ENCODE assay signal across 15 mouse cellular contexts in the genomic region with DNA sequence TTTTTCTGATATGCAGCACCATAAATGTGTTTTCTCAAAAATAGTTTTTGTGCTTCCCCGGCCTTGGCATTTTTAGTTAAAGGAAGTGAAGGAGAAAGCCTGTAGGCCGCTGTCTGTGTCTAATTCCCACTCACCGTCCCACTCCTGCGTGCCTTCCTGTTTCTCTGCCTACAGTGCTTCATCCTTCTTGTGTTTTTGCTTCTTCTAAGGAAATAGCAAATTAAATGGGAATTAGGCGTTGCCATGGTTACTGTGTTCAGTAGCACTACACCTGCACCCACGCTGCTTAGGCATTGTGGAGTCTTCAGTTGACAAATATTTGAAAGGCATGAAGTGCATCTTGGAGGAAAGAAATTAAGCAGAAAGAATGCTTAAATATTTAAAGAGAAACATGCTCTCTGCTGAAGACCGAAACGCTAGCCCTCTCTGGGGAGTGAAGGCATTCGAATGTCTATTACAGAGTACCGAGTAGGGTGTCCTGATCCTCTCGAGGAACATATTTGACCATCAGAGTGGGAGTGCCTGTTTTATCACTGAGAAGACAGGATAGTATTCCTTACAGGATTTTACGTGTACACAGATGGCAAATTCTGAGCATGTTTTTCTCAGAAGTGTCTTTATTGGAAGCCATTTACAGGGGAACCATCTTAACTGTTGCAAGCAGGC. TPM values are rescaled to one million over a fixed set of nuclear protein-coding genes. Genes with fewer than 3 reads are reported as not detected.
DNase-seq lines count a peak whose midpoint lies in the region; ATAC-seq lines count a peak whose summit lies in the region.
"Had no signal": no experiment of that assay in that cellular context is flagged by ENCODE, and none has a peak within 500 bp of the region (broad histone marks: within the 10 kb centered on the region; RNA-seq: fewer than 3 reads in every experiment).

No protein-coding gene starts in this region.

- H3K9me3 ChIP-seq in embryonic facial prominence, embryonic 11.5 days (replicated peaks; ENCODE audit: control insufficient read depth, low read length): no peaks in the 10 kb centered on the region
- no peaks in the 10 kb centered on the region for H3K9me3 ChIP-seq in embryonic facial prominence, embryonic 10.5 days
- no peaks in the 10 kb centered on the region for H3K9me3 ChIP-seq in lung, embryonic 15.5 days
- no peaks in the 10 kb centered on the region for H3K9me3 ChIP-seq in forebrain, embryonic 15.5 days
- no peaks in the 10 kb centered on the region for H3K9me3 ChIP-seq in neural tube, embryonic 13.5 days
- H3K9me3 ChIP-seq: embryonic facial prominence, embryonic 12.5 days; G1E; kidney, embryonic 15.5 days; limb, embryonic 13.5 days had no signal

- ATAC-seq in embryonic facial prominence, embryonic 11.5 days (replicated peaks; ENCODE audit: insufficient number of reproducible peaks, low FRiP score, low TSS enrichment, low read depth): peak; percentile 56; the same call in 1 of the 2 replicates
- no peak for ATAC-seq in lung, embryonic 15.5 days (ENCODE audit: borderline replicate concordance, extremely low read depth, low FRiP score, low TSS enrichment)
- peak; percentile 49; the same call in 1 of the 2 replicates for ATAC-seq in forebrain, embryonic 15.5 days (replicated peaks)
- ATAC-seq in neural tube, embryonic 13.5 days (ENCODE audit: low read depth): 0 out of 2 replicates have a peak, but pooled peaks have one; percentile 19

- WGBS in embryonic facial prominence, embryonic 11.5 days: 47% methylated on average over 12 of the region's 12 CpGs
- WGBS in embryonic facial prominence, embryonic 10.5 days: 53% methylated on average over 12 of the region's 12 CpGs
- 51% methylated on average over 12 of the region's 12 CpGs for WGBS in lung, embryonic 15.5 days
- 31% methylated on average over 12 of the region's 12 CpGs for WGBS in forebrain, embryonic 15.5 days
- WGBS in neural tube, embryonic 13.5 days: 45% methylated on average over 12 of the region's 12 CpGs

- no peak overlapping the region for H3K9ac ChIP-seq in embryonic facial prominence, embryonic 11.5 days (replicated peaks; ENCODE audit: low read length)
- no peak overlapping the region for H3K9ac ChIP-seq in lung, embryonic 15.5 days
- no peak overlapping the region for H3K9ac ChIP-seq in forebrain, embryonic 15.5 days (replicated peaks)
- H3K9ac ChIP-seq in neural tube, embryonic 13.5 days: no peak overlapping the region
- H3K9ac ChIP-seq: embryonic facial prominence, embryonic 12.5 days; kidney, embryonic 15.5 days; limb, embryonic 13.5 days had no signal

- H3K4me1 ChIP-seq in embryonic facial prominence, embryonic 11.5 days (ENCODE audit: control insufficient read depth, insufficient read depth, low read length): 0 out of 2 replicates have a peak, but pooled peaks cover 2% of the 10 kb centered on the region
- peaks cover 14% of the 10 kb centered on the region for H3K4me1 ChIP-seq in embryonic facial prominence, embryonic 10.5 days
- H3K4me1 ChIP-seq in lung, embryonic 15.5 days: no peaks in the 10 kb centered on the region
- peaks cover 36% of the 10 kb centered on the region for H3K4me1 ChIP-seq in forebrain, embryonic 15.5 days
- peaks cover 30% of the 10 kb centered on the region for H3K4me1 ChIP-seq in neural tube, embryonic 13.5 days (replicated peaks)
- H3K4me1 ChIP-seq: kidney, embryonic 15.5 days had no signal

- no peak overlapping the region for H3K27ac ChIP-seq in embryonic facial prominence, embryonic 11.5 days (replicated peaks; ENCODE audit: low read depth, low read length)
- no peak overlapping the region for H3K27ac ChIP-seq in embryonic facial prominence, embryonic 10.5 days (replicated peaks)
- no peak overlapping the region; the same call in 1 of the 2 replicates for H3K27ac ChIP-seq in lung, embryonic 15.5 days
- H3K27ac ChIP-seq in forebrain, embryonic 15.5 days (replicated peaks): peak overlapping the region; percentile 1; the same call in 1 of the 2 replicates
- H3K27ac ChIP-seq in neural tube, embryonic 13.5 days (replicated peaks): no peak overlapping the region
- H3K27ac ChIP-seq: embryonic facial prominence, embryonic 12.5 days; kidney, embryonic 15.5 days; limb, embryonic 13.5 days had no signal

- DNase-seq in embryonic facial prominence, embryonic 11.5 days (ENCODE audit: low spot score): peak; percentile 37
- DNase-seq in embryonic facial prominence, embryonic 10.5 days (ENCODE audit: low spot score): no peak
- DNase-seq in lung, postnatal 25 days (ENCODE audit: low spot score): no peak
- no peak for DNase-seq in adrenal gland, postnatal 4 days (ENCODE audit: low spot score in 2 of 2)
- no peak for DNase-seq in heart, adult 8-10 months (ENCODE audit: low spot score)
- DNase-seq: gastrocnemius, postnatal 14 days; heart, postnatal 10 days; lung, postnatal 14 days had no signal

- H3K27me3 ChIP-seq in embryonic facial prominence, embryonic 11.5 days (ENCODE audit: control insufficient read depth, insufficient read depth, low read length): no peaks in the 10 kb centered on the region
- no peaks in the 10 kb centered on the region for H3K27me3 ChIP-seq in embryonic facial prominence, embryonic 10.5 days (replicated peaks; ENCODE audit: low read depth, poor library complexity, severe bottlenecking)
- no peaks in the 10 kb centered on the region for H3K27me3 ChIP-seq in lung, embryonic 15.5 days
- no peaks in the 10 kb centered on the region for H3K27me3 ChIP-seq in forebrain, embryonic 15.5 days
- H3K27me3 ChIP-seq in neural tube, embryonic 13.5 days: no peaks in the 10 kb centered on the region
- H3K27me3 ChIP-seq: embryonic facial prominence, embryonic 12.5 days; kidney, embryonic 15.5 days; limb, embryonic 13.5 days had no signal

- no peak overlapping the region for H3K4me2 ChIP-seq in embryonic facial prominence, embryonic 11.5 days (ENCODE audit: low read depth, low read length)
- H3K4me2 ChIP-seq in lung, embryonic 15.5 days: peak overlapping the region; percentile 8; the same call in 1 of the 2 replicates
- H3K4me2 ChIP-seq in forebrain, embryonic 15.5 days (replicated peaks): no peak overlapping the region; the same call in 1 of the 2 replicates
- 0 out of 2 replicates have a peak overlapping the region, but pooled peaks have one; percentile 8 for H3K4me2 ChIP-seq in neural tube, embryonic 13.5 days
- H3K4me2 ChIP-seq: embryonic facial prominence, embryonic 12.5 days; kidney, embryonic 15.5 days; limb, embryonic 13.5 days had no signal

- no peaks in the 10 kb centered on the region for H3K36me3 ChIP-seq in embryonic facial prominence, embryonic 11.5 days (replicated peaks; ENCODE audit: control insufficient read depth, insufficient read depth, low read depth, low read length)
- no peaks in the 10 kb centered on the region for H3K36me3 ChIP-seq in embryonic facial prominence, embryonic 10.5 days (replicated peaks)
- no peaks in the 10 kb centered on the region for H3K36me3 ChIP-seq in lung, embryonic 15.5 days
- H3K36me3 ChIP-seq in forebrain, embryonic 15.5 days: peaks cover 2% of the 10 kb centered on the region; the same call in 1 of the 2 replicates
- no peaks in the 10 kb centered on the region; the same call in 1 of the 2 replicates for H3K36me3 ChIP-seq in neural tube, embryonic 13.5 days
- H3K36me3 ChIP-seq: embryonic facial prominence, embryonic 12.5 days; G1E; kidney, embryonic 15.5 days; limb, embryonic 13.5 days had no signal

- H3K4me3 ChIP-seq in embryonic facial prominence, embryonic 11.5 days (ENCODE audit: low read depth, low read length): no peak overlapping the region
- H3K4me3 ChIP-seq in embryonic facial prominence, embryonic 10.5 days: no peak overlapping the region
- no peak overlapping the region for H3K4me3 ChIP-seq in lung, embryonic 15.5 days
- no peak overlapping the region for H3K4me3 ChIP-seq in forebrain, embryonic 15.5 days
- no peak overlapping the region for H3K4me3 ChIP-seq in neural tube, embryonic 13.5 days
- H3K4me3 ChIP-seq: embryonic facial prominence, embryonic 12.5 days; kidney, embryonic 15.5 days; limb, embryonic 13.5 days had no signal

RNA-seq across cellular contexts. Expression of a gene that starts 12.1 kb away (rescaled TPM):
- polyA plus RNA-seq in embryonic facial prominence, embryonic 11.5 days (2014; fragmentation: Nextera tagmentation; extraction: Ambion mirVana): 38.0 and 47.7 TPM in 2 replicates
- 32.0 and 36.2 TPM in 2 replicates for polyA plus RNA-seq in embryonic facial prominence, embryonic 10.5 days (2016; fragmentation: Nextera tagmentation; extraction: Ambion mirVana)
- polyA plus RNA-seq in lung, embryonic 15.5 days (2015; fragmentation: Nextera tagmentation; extraction: Ambion mirVana): 13.4 and 14.3 TPM in 2 replicates
- polyA plus RNA-seq in forebrain, embryonic 15.5 days (2015; fragmentation: Nextera tagmentation; extraction: Ambion mirVana): 438 and 448 TPM in 2 replicates
- 356 and 402 TPM in 2 replicates for polyA plus RNA-seq in neural tube, embryonic 13.5 days (2015; fragmentation: Nextera tagmentation; extraction: Ambion mirVana)
- 10 to 100 TPM; 33.6 to 39.3 TPM for total RNA-seq in adrenal gland, postnatal 4 days (2021)
- 1 to 10 TPM; 2.0 to 5.6 (median 4.3) TPM for total RNA-seq in heart, adult 8-10 months (2022)
- polyA plus RNA-seq: G1E had no signal

Comparison
In these comparisons a context has a peak if more than half of its experiments do, and no peak if none do; other contexts are left out.
1. H3K4me2 ChIP-seq: peak in lung, embryonic 15.5 days (single experiment) and neural tube, embryonic 13.5 days (single experiment); none in embryonic facial prominence, embryonic 11.5 days (single experiment) and forebrain, embryonic 15.5 days (single experiment).